Mouse (Mus musculus): ENCODE measurements around the gene Cblc. TPM values are rescaled to one million over a fixed set of nuclear protein-coding genes. Genes with fewer than 3 reads are reported as not detected.

The Cblc gene
- total RNA-seq, 4 experiments from 2014 or later = not detected

DNA sequence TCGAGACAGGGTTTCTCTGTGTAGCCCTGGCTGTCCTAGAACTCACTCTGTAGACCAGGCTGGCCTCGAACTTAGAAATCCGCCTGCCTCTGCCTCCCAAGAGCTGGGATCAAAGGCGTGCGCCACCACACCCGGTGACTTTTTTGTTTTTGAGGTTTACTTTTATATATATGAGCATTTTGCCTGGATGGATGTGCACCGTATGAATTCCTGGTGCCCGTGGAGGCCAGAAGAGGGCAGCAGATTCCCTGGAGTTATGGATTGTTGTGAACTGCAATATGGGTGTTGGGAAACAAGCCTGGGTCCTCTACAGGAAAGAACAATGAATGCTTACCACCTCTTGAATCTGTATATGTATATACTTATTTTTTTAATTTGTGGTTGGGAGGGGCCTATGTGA lies 44.0 kb downstream of the Cblc start:
- no peak for DNase-seq (ENCODE audit: low spot score in 2 of 2)

- no peak for DNase-seq (ENCODE audit: low spot score in 2 of 2)
These were observed 45.6 kb downstream of the Cblc start for GRCm38 (mm10) chr7:19751070-19751383.

- peak; percentile 83 to 85 for DNase-seq (ENCODE audit: low spot score in 2 of 2)
These were observed 46.2 kb downstream of the Cblc start, which contains the start of gene Nectin2 for GRCm38 (mm10) chr7:19750217-19751069. Gene Nectin2, minus strand, starts transcription at chr7:19750483.

DNA sequence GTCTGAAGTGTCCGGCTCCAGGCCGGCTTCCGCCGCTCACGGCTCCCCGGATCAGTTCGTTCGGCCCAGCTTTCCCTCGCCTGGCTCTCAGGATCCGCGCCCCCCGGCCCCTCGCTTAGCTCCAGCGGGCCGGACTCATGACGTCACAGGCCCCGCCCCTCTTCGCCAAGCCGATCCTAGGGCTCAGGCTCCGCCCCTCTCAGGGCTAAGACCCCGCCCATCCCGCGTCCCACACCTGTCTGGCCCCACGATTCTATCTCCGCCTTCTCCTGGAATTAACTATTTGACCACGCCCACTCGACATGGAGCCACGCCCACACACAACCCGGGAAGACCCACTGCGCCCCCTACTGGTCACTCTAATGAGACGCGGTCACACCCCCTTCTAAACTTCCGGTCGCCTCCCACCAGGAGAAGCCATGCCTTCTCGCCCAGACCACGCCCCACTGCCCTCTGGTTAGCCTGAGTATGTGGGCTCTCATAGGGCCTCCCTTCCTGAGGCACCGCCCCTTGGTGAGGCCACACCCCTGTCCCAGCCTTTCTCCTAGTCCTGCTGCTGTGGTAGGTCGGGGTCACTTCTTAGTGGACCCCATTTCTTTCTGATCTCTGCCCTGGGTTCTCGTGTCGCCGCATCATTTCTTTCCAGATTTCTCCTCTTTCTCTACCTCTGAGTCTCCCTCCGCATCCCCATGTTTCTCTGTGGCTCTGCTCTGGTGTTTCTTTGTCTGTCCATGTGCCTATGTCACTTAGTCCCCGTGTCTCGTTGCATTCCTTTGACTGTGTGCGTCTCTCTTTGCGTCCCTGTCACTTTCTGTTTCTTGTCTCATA lies 47.0 kb downstream of the Cblc start:
- DNase-seq (ENCODE audit: low spot score in 2 of 2) = peak; percentile 95 to 96

- no peak for DNase-seq (ENCODE audit: low spot score in 2 of 2)
These were observed 48.1 kb downstream of the Cblc start for GRCm38 (mm10) chr7:19748219-19749195.

GRCm38 (mm10) chr7:19747420-19748218 lies 49.0 kb downstream of the Cblc start:
- no peak for DNase-seq (ENCODE audit: low spot score in 2 of 2)

DNA sequence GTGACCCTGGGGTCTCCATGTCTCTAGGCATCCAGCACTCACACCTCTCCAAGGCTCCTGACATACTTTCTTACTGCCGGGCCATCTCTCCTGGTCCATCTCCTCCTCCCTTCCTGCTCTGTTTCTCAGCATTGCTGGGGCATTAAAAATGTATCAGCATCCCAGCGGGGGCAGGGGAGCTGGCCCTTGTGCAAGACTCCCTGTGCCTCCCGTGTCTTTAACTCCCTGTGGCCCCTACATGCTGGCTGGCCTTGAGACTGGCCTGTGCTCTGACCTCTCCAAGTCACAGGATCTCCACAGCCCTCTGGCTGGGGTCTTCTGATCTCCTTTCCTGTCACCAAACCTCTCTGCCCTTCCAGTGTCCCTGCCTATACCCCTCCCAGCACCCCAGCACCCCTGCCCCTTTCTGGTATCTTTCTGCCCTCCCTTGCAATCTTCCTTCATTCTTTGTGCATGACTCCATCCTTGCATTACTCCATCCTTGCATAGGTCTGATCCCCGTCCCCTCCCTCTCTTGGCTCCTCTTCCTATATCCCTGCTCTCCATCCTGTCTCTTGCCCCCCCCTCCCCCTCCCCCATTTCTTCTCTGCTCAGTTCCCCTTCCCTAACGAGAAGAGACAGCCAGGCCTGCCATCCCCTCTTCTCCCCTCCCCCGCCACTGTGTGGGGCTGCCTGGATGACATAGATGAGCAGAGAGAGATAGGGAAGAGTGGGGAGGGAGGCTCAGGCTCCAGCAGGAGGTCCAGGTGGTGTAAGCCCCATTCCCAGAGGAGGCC lies 50.0 kb downstream of the Cblc start:
- no peak for DNase-seq (ENCODE audit: low spot score in 2 of 2)

DNA sequence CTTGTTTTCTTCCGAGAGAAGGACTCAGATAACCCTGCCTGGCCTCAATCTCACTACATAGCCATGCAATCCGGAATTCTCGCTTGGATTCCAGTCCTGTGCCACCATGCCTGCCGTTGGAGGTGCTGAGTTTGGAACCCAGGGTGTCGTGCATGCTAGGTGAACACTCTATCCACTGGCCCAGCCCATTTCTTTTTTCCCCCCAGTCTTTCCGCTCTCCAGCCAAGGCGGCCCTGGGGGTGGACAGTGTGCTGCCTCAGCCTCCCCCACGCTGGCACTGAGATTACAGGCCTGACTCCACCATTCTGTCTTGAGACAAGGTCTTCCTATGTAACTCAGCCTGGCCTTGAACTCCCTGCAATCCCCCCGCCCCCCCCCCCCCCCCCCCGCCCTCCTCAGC lies 50.6 kb downstream of the Cblc start:
- no peak for DNase-seq (ENCODE audit: low spot score in 2 of 2)

DNA sequence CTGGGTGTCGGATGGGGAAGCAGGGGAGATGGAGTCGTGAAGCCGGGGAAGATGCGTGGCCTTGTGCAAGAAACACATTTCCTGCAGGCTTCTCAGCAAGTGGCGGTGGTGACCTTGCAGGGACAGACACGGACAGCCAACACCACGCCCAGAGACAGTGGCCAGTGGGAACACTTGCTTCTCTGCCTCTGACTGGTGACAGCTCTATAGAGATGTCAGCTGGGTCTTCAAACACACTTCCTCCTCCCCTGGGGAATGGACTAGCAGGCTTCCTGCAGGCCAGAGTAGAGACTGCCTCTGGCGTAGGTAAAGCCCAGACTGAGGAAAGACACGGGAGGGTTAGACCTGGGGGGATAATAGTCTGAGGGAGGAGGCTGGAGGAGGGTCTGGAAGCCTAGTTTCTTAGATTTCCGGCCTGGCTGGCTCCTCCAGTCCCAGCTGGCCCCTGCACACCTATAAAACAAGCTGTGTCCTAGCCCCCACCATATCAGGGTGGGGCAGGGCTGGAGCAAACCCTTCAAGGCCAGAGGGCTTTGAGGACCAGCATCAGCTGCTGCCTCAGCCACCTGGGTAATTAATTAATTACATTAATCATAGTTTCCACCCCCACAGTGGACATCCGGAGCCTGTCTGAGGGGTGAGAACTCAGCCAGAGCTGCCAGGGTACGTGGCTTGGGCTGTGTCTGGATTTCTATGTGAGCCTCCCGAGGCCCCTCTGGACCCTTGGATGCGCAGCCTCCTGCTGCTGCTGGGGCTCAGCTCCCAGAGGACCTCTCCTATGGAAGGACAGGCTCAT lies 51.8 kb downstream of the Cblc start:
- DNase-seq (ENCODE audit: low spot score in 2 of 2) = no peak

DNA sequence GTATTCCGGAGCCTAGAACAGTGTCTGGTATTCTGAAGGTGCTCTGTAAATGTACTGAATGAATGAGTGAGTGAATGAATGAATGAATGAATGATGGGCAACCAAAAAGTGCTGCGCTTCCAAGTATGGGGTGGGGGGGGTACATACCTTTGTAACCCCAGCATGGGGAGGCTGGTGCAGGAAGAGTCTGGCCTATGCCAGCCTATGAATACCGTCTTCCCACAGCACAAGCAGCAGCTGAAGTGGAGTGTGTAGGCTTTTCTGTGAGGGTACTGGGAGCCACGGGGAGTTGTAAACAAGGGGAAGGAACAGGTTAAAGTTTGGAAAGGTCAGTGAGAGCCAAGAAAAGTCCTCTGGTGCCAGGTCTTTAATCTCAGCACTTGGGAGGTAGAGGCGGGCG lies 52.8 kb downstream of the Cblc start:
- no peak for DNase-seq (ENCODE audit: low spot score in 2 of 2)

GRCm38 (mm10) chr7:19742468-19742867 lies 54.1 kb downstream of the Cblc start:
- no peak for DNase-seq (ENCODE audit: low spot score in 2 of 2)

DNA sequence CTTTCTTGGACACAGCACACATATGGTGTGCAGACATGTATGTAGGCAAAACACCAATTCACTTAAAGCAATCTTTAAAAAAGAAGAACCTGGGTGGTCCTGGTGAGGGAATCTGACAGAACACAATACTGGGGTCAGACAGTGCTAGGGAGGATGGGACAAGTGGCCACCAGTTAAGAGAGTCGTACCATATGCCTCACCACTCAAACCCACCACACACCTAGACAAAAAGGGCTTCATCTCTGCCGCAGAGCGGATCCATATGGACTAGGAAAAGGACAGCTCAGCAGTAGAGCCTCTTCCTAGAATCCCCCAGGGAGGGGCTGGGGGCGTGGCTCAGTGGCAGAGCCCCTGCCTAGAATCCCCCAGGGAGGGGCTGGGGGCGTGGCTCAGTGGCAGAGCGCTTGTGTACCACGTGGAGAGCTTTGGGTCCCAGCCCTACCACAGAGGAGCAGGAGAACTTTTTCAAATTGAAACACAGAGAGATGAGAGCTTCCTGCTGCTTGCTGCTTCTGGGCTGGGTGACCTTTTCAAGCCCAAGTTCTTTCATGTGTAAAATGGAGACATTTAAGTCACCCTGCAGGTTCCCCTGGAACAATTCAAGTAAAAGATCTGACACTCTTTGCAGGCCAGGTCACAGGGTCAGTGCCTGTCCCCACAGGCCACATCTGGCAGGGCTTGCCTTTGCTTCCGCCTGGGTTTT lies 55.1 kb downstream of the Cblc start:
- no peak for DNase-seq (ENCODE audit: low spot score in 2 of 2)

DNA sequence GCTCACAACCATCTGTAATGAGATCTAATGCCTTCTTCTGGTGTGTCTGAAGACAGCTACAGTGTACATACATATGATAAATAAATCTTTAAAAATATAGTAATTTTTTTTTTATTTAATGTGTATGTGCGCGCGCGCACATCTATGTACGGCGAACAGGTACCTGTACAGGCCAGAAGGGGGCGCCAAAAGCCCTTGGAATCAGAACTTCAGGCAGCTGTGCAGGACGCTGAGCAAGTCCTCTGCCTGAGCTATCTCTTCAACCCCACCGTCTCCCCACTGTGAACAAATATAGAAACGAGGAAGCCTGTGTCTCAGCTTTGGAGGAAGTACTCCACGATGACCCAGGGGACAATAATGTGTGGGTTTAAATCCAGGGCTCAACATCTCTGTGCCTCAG lies 56.3 kb downstream of the Cblc start:
- no peak for DNase-seq (ENCODE audit: low spot score in 2 of 2)

- DNase-seq (ENCODE audit: low spot score in 2 of 2) = no peak
These were observed 57.8 kb downstream of the Cblc start for GRCm38 (mm10) chr7:19738771-19739170.

DNA sequence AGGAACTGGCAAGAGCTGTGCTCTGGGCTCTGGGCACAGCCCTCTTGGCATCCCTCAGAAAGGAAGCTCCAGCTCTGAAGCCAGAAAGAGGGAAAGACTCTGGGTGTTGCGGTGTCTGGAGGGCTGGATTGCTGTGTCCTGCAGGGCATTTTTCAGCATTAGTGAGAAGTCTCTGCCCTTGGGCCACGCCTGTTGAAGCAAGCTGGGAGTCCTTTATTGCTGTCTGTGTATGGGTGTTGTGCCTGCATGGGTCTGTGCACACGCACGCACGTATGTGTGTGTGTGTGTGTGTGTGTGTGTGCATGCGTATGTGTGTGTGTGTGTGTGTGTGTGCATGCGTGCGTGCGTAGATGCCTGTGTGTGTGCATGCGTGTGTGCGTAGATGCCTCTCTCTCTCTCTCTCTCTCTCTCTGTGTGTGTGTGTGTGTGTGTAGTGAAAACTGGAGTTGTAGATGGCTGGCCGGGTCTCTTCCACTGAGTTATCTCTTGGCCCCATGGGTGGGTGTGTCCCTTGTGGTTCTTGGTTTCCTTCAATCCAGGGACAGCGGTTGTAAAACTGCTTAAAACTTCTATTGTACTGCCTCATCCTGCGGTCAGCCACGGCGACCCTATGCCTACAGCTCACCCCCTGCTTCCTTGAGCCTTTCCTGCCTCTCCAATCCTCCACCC lies 60.1 kb downstream of the Cblc start:
- no peak for DNase-seq (ENCODE audit: low spot score in 2 of 2)

DNA sequence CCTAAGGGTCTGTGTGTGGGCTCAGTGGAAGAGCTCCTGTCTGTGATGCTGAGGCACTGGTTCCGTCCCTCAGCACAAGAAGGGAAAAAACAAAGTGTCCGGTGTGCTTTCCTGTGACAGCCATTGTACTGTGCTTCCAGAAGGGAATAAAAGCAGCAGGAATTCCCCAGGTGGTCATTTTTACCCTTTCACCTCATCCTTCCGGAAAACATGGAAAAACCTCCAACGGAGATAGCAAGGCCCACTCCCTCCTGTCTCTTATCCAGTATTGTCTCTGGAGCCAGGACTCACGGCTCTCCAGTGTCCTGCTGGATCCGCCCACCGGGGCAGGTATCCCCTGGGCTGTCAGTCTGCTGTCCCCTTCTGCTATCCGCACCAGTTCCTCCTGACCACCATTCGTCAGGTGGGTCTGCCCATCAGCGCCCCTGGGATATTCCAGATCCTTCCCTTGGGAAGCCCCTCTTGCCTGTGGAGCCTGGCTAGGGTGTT lies 62.4 kb downstream of the Cblc start:
- DNase-seq (ENCODE audit: low spot score in 2 of 2) = no peak

Data from gastrocnemius, adult 8-10 months (tissue).